Mouse (Mus musculus): ENCODE measurements around the gene Rsg1. TPM values are rescaled to one million over a fixed set of nuclear protein-coding genes. Genes with fewer than 3 reads are reported as not detected.

Rsg1 gene
- polyA plus RNA-seq, 1 experiment, result 0.76 TPM

DNA sequence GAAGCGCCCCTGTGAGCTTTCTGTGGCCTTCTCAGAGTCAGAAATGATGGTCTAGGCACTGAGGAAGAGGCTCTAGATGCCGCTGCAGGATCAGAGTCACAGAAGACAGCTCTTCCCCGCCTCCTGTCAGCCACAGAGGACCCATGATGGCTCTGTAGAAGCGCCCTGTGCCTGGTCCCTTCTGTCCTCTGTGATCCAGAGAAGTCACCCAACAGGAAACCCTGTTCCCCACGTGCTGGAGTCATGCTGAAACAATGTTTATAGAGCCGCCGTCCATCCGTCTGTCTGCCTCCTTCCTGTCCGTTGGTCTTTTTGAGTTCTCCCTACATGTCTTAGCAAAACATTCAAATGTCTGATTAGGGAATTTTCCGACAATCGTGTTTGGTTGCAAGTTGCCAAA lies 12.8 kb upstream of the Rsg1 start:
- no peak for TF ChIP-seq GATA1 (IDR thresholded peaks at IDR 0.05; ENCODE audit: low read length)

DNA sequence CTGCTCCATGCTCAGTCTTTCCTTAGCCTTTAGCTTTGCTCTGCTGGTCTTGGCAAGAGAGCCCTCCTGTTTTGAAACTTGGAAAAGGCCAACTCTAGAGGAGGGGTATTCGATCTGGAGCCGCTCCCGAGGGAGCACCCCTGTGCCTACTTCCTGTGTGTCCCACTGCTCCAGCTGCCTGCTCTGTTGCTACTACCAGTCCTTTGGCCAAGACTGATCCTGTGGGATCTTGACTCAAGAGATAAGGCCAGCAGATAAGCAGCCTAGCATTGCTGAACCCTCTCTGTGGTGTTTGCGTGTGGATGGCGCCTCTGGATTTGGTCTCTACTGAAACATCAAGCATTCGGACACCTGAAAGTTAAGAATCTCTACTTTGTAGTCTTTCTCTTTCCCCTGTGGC lies 11.6 kb upstream of the Rsg1 start:
- no peak for TF ChIP-seq GATA1 (IDR thresholded peaks at IDR 0.05; ENCODE audit: low read length)

DNA sequence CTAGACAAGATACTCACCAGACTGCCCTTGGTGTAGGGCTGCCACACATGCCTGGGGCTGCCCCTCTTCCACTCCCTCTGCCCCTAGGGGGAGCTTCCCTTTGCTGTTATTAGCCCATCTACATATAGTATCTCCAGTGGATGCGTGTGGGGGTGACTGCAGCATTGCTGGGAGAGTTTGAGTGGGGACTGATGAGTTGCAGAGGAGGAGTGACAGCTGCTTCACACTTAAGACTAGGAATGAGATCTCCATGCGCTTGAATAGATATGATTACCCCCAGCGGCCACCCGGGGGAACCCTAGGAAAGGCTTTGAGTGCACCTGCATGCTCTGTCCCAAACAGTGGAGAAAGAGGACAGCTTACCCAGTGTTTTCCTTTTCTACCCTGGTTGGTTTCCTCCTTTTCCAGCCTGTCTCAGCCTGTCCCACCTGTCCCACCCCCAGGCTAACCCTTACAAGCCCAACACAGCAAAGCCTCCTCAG lies 9.1 kb upstream of the Rsg1 start:
- TF ChIP-seq GATA1 (IDR thresholded peaks at IDR 0.05; ENCODE audit: low read length), result no peak

DNA sequence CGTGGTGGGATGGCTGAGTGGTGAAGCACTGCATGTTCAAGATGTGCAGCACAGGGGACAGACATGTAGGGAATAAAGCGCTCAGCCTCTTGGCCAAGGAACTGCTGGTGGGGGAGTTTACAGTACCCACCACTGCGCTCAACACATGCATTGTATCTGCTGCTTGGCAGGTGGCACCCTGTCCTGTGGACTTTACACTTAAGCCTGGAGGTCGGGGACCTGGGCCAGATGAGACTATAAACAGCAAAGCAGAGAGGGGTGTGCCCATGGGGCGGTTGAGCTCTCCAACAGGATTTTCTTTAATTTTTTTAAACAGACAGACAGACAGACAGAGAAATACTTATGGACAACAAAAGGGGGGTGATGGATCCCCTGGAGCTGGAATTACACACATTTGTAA lies 6.7 kb upstream of the Rsg1 start:
- TF ChIP-seq GATA1 (IDR thresholded peaks at IDR 0.05; ENCODE audit: low read length), result no peak

DNA sequence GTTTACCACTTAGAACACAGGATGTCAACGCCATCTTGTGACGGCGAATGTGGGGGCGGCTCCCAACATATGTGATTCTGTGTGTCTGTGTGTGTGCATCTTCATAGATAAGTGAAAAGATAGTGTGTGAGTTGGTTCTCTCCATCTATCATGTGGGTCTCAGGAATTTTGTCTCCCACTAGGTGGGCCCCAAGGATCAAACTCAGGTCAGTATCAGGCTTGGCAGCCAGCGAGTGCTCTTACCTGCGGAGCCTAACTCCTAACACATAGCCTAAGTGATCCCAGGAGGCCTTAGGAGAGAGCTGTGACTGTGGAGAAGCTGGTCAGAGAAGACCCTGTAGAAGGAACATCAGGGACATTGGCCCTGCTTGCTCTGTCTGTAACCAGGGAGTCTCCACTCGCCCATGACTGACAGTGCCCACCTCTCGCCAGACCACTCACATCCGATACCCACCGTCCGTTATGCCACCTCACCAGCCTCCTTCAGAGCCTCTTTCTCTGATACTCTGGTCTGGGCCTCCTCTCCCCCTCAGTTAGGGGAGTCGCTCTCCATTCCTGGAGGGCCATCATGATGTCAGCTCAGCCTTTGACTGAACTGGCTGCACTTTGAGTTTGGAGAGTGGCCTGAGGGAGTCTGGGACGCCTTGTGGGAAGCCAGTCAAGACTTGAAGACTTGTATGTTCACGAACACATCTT lies 3.1 kb upstream of the Rsg1 start:
- TF ChIP-seq GATA1 (IDR thresholded peaks at IDR 0.05; ENCODE audit: low read length), result no peak

DNA sequence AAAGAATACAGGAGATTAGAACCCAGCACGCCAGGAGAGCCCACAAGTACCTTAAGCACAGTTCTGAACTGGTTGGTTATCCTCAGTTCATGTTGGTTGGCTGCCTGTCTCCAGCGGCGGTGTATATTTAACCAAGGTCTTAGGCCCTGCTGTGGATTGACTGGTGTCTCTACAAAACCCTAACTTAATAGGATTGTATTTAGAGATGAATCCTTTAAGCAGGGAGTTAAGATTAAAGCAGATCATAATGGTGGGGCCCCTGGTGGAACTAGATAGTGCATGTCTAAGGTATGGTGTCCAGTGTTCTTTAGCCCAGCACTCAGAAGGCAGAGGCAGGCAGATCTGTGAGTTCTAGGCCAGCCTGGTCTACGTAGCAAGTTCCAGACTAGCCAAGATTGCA lies 2.1 kb upstream of the Rsg1 start:
- TF ChIP-seq GATA1 (IDR thresholded peaks at IDR 0.05; ENCODE audit: low read length), result no peak

DNA sequence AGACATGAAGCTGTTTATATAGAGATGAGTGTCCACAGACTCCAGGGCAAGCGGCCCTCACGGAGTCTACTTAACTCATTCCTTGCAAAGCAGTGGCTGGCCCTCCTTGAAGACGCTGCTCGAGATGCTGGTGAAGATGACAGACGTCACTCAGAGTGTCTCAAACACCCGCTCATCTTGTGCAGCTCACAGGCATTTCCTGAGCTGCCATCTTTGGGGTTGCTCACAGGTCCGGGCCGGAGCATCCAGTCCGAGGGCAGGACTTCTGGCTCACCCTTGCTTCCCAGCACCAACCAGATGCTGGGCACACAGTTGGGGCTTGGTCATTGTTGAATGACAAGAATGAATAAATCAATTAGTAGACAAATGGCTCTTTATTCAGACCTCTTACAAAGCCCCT lies 864 bp upstream of the Rsg1 start:
- TF ChIP-seq GATA1 (IDR thresholded peaks at IDR 0.05; ENCODE audit: low read length), result no peak

DNA sequence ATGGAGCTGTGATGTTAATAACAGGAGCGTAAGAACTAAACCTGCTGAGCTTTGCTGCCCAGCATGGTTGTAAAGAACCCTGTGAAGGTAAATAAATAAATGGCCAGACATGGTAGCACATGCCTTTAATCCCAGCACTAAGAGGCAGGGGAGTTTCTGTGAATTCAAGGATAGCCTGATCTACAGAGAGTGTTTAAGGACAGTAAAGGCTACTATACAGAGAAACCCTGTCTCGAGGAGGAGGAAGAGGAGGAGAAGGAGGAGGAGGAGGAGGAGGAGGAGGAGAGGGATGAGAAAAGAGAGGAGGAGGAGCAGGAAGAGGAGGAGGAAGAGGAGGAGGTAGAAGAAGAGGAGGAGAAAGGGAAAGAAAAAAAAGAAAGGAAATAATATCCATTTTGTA lies 414 bp upstream of the Rsg1 start:
- TF ChIP-seq GATA1 (IDR thresholded peaks at IDR 0.05; ENCODE audit: low read length), result no peak

DNA sequence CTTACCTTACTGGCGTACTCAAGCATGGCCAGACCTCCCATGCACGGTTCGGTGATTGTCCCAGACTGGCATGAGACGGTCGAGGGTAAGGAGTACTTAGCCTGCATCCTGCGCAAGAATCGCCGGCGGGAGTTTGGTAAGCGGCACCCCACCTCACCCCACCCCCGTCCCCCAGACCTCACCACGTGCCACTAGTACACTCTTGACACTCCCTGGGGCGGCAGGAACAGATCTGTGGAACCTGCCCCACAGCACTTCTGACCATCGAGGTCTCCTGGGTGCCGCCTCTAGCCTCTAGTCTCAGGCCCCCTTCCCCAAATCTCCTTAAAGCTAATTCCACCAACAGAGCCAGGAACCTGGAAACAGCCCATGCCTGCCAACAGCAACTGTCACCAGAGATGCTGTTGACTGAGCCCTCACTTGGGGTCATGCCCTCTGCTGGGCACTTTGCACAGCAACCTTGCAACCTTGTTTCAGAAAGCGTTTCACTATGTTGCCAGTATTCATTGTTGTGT lies 638 bp downstream of the Rsg1 start:
- TF ChIP-seq GATA1 (IDR thresholded peaks at IDR 0.05; ENCODE audit: low read length), result no peak

DNA sequence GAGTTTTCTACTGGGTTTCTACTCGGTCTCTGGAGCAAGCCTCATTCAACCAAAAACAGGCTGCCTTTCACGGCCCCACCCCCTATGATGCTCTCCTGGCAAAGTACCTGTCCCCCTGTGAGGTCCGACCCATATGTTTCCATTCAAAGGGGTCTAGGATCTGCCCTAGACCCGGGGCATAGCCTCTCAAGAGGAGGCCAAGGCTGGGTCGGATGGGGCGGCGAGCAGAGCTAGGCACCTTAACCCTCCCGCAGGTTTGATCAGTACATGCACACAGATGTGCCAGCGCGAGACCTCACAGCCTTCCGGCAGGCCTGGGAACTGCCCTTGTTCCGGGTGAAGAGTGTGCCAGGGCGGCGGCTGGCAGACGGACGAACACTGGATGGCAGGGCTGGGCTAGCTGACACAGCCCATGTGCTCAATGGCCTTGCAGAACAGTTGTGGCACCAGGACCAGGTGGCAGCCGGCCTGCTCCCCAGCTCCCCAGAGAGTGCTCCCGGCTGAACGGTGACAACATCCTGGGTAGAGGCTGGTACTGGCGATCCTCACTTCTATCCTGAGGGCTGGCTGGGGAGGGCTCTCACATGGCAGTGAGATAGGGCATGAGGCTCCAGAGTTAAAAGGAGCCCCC lies 5.9 kb downstream of the Rsg1 start:
- TF ChIP-seq GATA1 (IDR thresholded peaks at IDR 0.05; ENCODE audit: low read length), result no peak

DNA sequence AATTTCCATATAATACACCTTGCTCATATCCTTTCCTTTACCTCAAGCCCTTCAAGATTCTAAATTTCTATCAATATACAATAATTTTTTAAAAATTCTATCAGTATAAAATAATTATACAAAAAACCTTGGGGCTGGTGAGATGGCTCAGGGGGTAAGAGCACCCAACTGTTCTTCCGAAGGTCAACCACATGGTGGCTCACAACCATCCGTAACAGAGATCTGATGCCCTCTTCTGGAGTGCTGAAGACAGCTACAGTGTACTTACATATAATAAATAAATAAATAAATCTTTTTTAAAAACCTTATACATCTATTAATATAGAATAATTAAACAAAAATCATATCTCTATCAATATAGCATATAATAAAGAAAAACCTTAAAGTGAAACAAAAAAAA lies 8.1 kb downstream of the Rsg1 start:
- TF ChIP-seq GATA1 (IDR thresholded peaks at IDR 0.05; ENCODE audit: low read length), result no peak

DNA sequence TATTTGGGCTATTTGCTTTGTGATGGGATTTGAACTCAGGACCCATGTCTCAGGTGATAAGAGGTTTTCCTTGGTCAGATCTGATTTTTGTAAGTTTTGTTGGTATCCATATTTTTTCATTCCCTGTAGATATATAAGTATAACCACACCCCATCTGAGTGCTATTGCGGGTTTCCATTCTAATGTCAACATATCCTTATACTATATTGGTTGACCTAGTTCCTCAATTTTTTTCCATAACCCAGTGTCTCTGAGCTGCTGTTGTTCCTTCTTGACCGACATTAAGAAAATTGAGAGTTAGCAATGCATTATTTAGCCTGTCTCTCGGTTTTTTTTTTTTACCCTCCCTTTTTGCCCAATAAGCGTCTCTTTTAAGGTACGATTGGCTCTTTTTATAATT lies 9.0 kb downstream of the Rsg1 start:
- no peak for TF ChIP-seq GATA1 (IDR thresholded peaks at IDR 0.05; ENCODE audit: low read length)

DNA sequence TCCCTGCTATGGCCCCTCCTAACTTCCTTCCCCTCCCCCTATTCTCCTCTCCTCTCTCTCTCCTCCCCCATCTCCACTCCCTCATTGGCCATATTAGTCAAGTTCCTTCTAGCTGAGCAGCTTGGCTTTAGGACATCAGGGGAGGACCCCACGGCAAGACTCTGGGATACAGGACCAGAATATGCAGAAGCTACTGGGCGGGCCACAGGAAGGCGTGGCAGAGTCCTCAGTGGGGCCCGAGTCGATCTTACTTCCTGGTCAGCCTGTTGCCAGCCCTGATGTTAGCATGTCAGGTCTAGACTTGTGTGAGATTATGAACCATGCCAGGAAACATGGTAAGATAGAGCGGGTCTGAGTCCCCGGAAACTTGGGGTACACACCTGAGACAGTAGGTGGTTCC lies 14.9 kb downstream of the Rsg1 start:
- TF ChIP-seq GATA1 (IDR thresholded peaks at IDR 0.05; ENCODE audit: low read length), result no peak

DNA sequence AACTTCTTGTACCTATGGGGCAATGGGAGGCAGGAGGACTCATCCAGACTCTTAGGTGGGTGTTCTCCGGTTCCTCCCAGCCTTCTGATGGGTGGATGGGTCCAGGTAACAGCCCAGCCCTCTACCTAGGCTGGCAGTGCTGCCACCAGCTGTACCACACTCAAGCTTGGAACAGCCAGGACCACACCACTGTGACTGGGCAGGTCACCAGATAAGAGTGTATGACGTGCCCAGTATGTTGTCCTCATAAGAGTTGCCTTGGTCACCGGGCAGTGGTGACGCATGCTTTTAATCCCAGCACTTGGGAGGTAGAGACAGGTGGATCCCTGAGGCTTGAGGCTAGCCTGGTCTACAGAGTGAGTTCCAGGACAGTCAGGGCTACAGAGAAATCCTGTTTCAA lies 19.4 kb downstream of the Rsg1 start:
- TF ChIP-seq GATA1 (IDR thresholded peaks at IDR 0.05; ENCODE audit: low read length), result no peak

DNA sequence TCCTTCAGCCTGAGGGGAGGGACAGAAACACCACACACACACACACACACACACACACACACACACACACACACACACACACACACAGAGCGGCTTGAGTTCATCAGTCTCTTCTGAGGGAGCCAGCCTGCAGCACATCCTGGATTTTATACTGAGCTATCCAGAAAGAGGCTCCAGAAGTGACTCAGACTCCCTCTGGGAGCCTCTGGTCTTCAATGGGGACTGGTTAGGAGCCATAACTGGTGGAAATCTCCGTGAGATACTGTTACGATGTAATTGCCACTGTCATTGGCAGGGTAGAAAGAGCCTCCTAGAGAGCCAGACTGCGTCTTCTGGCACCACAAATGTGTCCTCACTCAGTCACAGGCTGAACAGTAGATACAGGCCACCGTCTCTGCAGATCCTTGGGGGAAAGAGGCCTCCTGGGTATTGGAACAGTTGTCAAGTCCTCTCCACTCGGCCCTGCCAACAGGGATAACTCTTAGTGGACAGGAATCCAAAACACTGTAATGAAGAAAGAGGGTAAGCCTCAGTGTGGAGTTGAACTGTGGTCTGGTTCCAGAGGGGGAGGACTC lies 21.9 kb downstream of the Rsg1 start:
- TF ChIP-seq GATA1 (IDR thresholded peaks at IDR 0.05; ENCODE audit: low read length), result no peak

DNA sequence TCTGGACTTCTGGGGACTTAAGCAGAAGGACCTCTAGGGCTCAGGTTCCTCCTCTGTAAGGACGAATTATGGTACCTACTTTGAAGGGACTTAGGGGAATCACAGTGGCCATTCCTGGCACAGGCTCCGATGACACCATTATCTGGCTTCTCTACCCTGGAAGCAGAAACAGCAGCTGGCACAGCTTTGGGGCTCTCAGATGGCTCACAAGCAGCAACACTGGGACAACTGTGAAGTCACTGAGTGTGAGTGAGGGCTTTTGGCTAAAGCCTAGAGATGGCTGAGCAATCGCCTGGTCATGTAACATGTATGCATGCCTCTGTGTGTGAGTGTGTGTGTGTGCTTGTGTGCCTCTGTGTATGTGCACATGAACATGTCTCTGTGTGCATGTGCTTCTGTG lies 23.1 kb downstream of the Rsg1 start:
- no peak for TF ChIP-seq GATA1 (IDR thresholded peaks at IDR 0.05; ENCODE audit: low read length)

Measured in G1E-ER4 (cell line).